Mouse (Mus musculus) bone marrow, adult 2 months (tissue): ENCODE data around the gene Spag17.

ENCODE experiments used
- CTCF ChIP-seq: fragments of 200-500 bp; IDR thresholded peaks from 2 replicates; pipeline ENCODE4 v1.5.1; 2011; ENCODE audit warnings: low read length, control low read depth; ENCODE audit not compliant: control insufficient read depth, insufficient read depth
- POLR2A ChIP-seq: fragments of 200-500 bp; IDR thresholded peaks from 2 replicates; pipeline ENCODE4 v1.6.1; 2011; ENCODE audit warnings: low read depth, mild to moderate bottlenecking, control low read depth, low read length, borderline replicate concordance; ENCODE audit not compliant: control insufficient read depth

- TF ChIP-seq POLR2A (no peak), CTCF (no peak)
Observed at GRCm38 (mm10) chr3:99945171-99945570, 60.0 kb downstream of the Spag17 start.
